Mouse (Mus musculus): ENCODE results near the gene Hcfc1. TPM values are rescaled to one million over a fixed set of nuclear protein-coding genes. Genes with fewer than 3 reads are reported as not detected.
A peak's percentile ranks its signal among the peaks of the same experiment; 100 is the strongest.

Hcfc1 gene
- polyA plus RNA-seq, 1 experiment from 2014 or later = 73.2 TPM

GRCm38 (mm10) chrX:73910049-73910448 is 56.1 kb downstream of the Hcfc1 start:
- DNase-seq = no peak
- WGBS = 92% methylated on average over 1 of the region's 1 CpGs
- Histone ChIP-seq H3K4me3 (replicated peaks; ENCODE audit: low read depth, low read length) (no peak overlapping the region), H3K9me3 (ENCODE audit: control insufficient read depth, low read length) (no peaks in the 10 kb centered on the region), H3K4me2 (ENCODE audit: low read length) (no peak overlapping the region), H3K9ac (replicated peaks; ENCODE audit: low read length) (no peak overlapping the region), H3K27me3 (ENCODE audit: control insufficient read depth, insufficient read depth, low read length) (no peaks in the 10 kb centered on the region), H3K27ac (replicated peaks; ENCODE audit: low read depth, low read length) (no peak overlapping the region), H3K36me3 (ENCODE audit: control insufficient read depth, insufficient read depth, low read length) (no peaks in the 10 kb centered on the region), H3K4me1 (ENCODE audit: control insufficient read depth, insufficient read depth, low read length) (0 out of 2 replicates have a peak, but pooled peaks cover 2% of the 10 kb centered on the region)
- ATAC-seq (ENCODE audit: low FRiP score, low TSS enrichment) = no peak

- no peaks in the 10 kb centered on the region for H3K36me3 ChIP-seq (ENCODE audit: control insufficient read depth, insufficient read depth, low read length)
- no peak overlapping the region for H3K27ac ChIP-seq (replicated peaks; ENCODE audit: low read depth, low read length)
- H3K4me1 ChIP-seq (ENCODE audit: control insufficient read depth, insufficient read depth, low read length) = no peaks in the 10 kb centered on the region
- H3K27me3 ChIP-seq (ENCODE audit: control insufficient read depth, insufficient read depth, low read length) = no peaks in the 10 kb centered on the region
- H3K9ac ChIP-seq (replicated peaks; ENCODE audit: low read length) = no peak overlapping the region
- peak; percentile 14 for DNase-seq
- H3K4me2 ChIP-seq (ENCODE audit: low read length) = no peak overlapping the region
- WGBS = 66% methylated on average over 3 of the region's 3 CpGs
- no peak for ATAC-seq (ENCODE audit: low FRiP score, low TSS enrichment)
- no peaks in the 10 kb centered on the region for H3K9me3 ChIP-seq (ENCODE audit: control insufficient read depth, low read length)
- H3K4me3 ChIP-seq (replicated peaks; ENCODE audit: low read depth, low read length) = no peak overlapping the region
Observed at GRCm38 (mm10) chrX:73897959-73898358, 68.2 kb downstream of the Hcfc1 start.

- H3K4me2 ChIP-seq (ENCODE audit: low read length) = no peak within 1 kb of the TSS
- no peaks in the 10 kb centered on the region for H3K4me1 ChIP-seq (ENCODE audit: control insufficient read depth, insufficient read depth, low read length)
- H3K27me3 ChIP-seq (ENCODE audit: control insufficient read depth, insufficient read depth, low read length) = no peaks in the 10 kb centered on the region
- H3K4me3 ChIP-seq (replicated peaks; ENCODE audit: low read depth, low read length) = no peak within 1 kb of the TSS
- H3K27ac ChIP-seq (replicated peaks; ENCODE audit: low read depth, low read length) = no peak within 1 kb of the TSS
- H3K9ac ChIP-seq (replicated peaks; ENCODE audit: low read length) = no peak within 1 kb of the TSS
- DNase-seq (peak; percentile 71), ATAC-seq (ENCODE audit: low FRiP score, low TSS enrichment) (no peak)
- H3K36me3 ChIP-seq (ENCODE audit: control insufficient read depth, insufficient read depth, low read length) = no peaks in the 10 kb centered on the region
- no peaks in the 10 kb centered on the region for H3K9me3 ChIP-seq (ENCODE audit: control insufficient read depth, low read length)
- WGBS = 23% methylated on average over 2 of the region's 2 CpGs
Observed at GRCm38 (mm10) chrX:73895719-73896118, 70.4 kb downstream of the Hcfc1 start, which contains the start of gene L1cam. L1cam (minus strand) TSS chrX:73896105.

GRCm38 (mm10) chrX:73892833-73893232 is 73.3 kb downstream of the Hcfc1 start:
- DNase-seq (no peak), ATAC-seq (ENCODE audit: low FRiP score, low TSS enrichment) (no peak)
- Histone ChIP-seq H3K27ac (replicated peaks; ENCODE audit: low read depth, low read length) (no peak overlapping the region), H3K36me3 (ENCODE audit: control insufficient read depth, insufficient read depth, low read length) (no peaks in the 10 kb centered on the region), H3K4me1 (ENCODE audit: control insufficient read depth, insufficient read depth, low read length) (no peaks in the 10 kb centered on the region), H3K9ac (replicated peaks; ENCODE audit: low read length) (no peak overlapping the region), H3K9me3 (ENCODE audit: control insufficient read depth, low read length) (no peaks in the 10 kb centered on the region), H3K4me2 (ENCODE audit: low read length) (no peak overlapping the region), H3K27me3 (ENCODE audit: control insufficient read depth, insufficient read depth, low read length) (no peaks in the 10 kb centered on the region), H3K4me3 (replicated peaks; ENCODE audit: low read depth, low read length) (no peak overlapping the region)
- WGBS = 90% methylated on average over 14 of the region's 14 CpGs

Other genes with a start within 250 kb of the Hcfc1 start
- 7.1 and 8.7 TPM in 2 replicates for gene Abcd1, start 249.8 kb downstream of the Hcfc1 start, polyA plus RNA-seq (2014; fragmentation: Nextera tagmentation; extraction: Ambion mirVana)
- 0.12 and 0.19 TPM in 2 replicates for gene Plxnb3, start 209.3 kb downstream of the Hcfc1 start, polyA plus RNA-seq (2014; fragmentation: Nextera tagmentation; extraction: Ambion mirVana)
- gene Srpk3, start 192.0 kb downstream of the Hcfc1 start, polyA plus RNA-seq (2014; fragmentation: Nextera tagmentation; extraction: Ambion mirVana) = 1.5 and 2.5 TPM in 2 replicates
- gene Idh3g, start 179.5 kb downstream of the Hcfc1 start, polyA plus RNA-seq (2014; fragmentation: Nextera tagmentation; extraction: Ambion mirVana) = 248 and 252 TPM in 2 replicates
- gene Ssr4, start 179.3 kb downstream of the Hcfc1 start, polyA plus RNA-seq (2014; fragmentation: Nextera tagmentation; extraction: Ambion mirVana) = 152 and 162 TPM in 2 replicates
- 5.9 and 20.8 TPM in 2 replicates for gene Pdzd4, start 141.4 kb downstream of the Hcfc1 start, polyA plus RNA-seq (2014; fragmentation: Nextera tagmentation; extraction: Ambion mirVana)
- not detected in 2 replicates for gene Avpr2, start 74.3 kb downstream of the Hcfc1 start, polyA plus RNA-seq (2014; fragmentation: Nextera tagmentation; extraction: Ambion mirVana)
- gene L1cam, start 70.3 kb downstream of the Hcfc1 start, polyA plus RNA-seq (2014; fragmentation: Nextera tagmentation; extraction: Ambion mirVana) = 84.0 and 103 TPM in 2 replicates
- gene Arhgap4, start 44.5 kb downstream of the Hcfc1 start, polyA plus RNA-seq (2014; fragmentation: Nextera tagmentation; extraction: Ambion mirVana) = 1.8 and 2.1 TPM in 2 replicates
- gene Naa10, start 44.4 kb downstream of the Hcfc1 start, polyA plus RNA-seq (2014; fragmentation: Nextera tagmentation; extraction: Ambion mirVana) = 82.2 and 89.0 TPM in 2 replicates
- gene Renbp, start 35.5 kb downstream of the Hcfc1 start, polyA plus RNA-seq (2014; fragmentation: Nextera tagmentation; extraction: Ambion mirVana) = 3.0 and 11.1 TPM in 2 replicates
- 24.5 and 28.6 TPM in 2 replicates for gene Irak1, start 57.6 kb upstream of the Hcfc1 start, polyA plus RNA-seq (2014; fragmentation: Nextera tagmentation; extraction: Ambion mirVana)
- not detected in 2 replicates for gene Opn1mw, start 161.1 kb upstream of the Hcfc1 start, polyA plus RNA-seq (2014; fragmentation: Nextera tagmentation; extraction: Ambion mirVana)
- gene Mecp2, start 169.0 kb upstream of the Hcfc1 start, polyA plus RNA-seq (2014; fragmentation: Nextera tagmentation; extraction: Ambion mirVana) = 17.8 and 19.4 TPM in 2 replicates
- gene Tex28, start 201.5 kb upstream of the Hcfc1 start, polyA plus RNA-seq (2014; fragmentation: Nextera tagmentation; extraction: Ambion mirVana) = not detected in 2 replicates
- 0.08 and 0.20 TPM in 2 replicates for gene Tktl1, start 210.9 kb upstream of the Hcfc1 start, polyA plus RNA-seq (2014; fragmentation: Nextera tagmentation; extraction: Ambion mirVana)